Mouse (Mus musculus): Measurements from ENCODE around the gene Pnma5.

GRCm38 (mm10) chrX:73012846-73013245, 24.1 kb downstream of the Pnma5 start:
- no peak for TF ChIP-seq POLR2A (IDR thresholded peaks at IDR 0.05; ENCODE audit: borderline replicate concordance, extremely low read depth, low read depth, low read length)
- TF ChIP-seq CTCF (IDR thresholded peaks at IDR 0.05; ENCODE audit: insufficient read depth, low read length) = no peak
